In the genomic region with DNA sequence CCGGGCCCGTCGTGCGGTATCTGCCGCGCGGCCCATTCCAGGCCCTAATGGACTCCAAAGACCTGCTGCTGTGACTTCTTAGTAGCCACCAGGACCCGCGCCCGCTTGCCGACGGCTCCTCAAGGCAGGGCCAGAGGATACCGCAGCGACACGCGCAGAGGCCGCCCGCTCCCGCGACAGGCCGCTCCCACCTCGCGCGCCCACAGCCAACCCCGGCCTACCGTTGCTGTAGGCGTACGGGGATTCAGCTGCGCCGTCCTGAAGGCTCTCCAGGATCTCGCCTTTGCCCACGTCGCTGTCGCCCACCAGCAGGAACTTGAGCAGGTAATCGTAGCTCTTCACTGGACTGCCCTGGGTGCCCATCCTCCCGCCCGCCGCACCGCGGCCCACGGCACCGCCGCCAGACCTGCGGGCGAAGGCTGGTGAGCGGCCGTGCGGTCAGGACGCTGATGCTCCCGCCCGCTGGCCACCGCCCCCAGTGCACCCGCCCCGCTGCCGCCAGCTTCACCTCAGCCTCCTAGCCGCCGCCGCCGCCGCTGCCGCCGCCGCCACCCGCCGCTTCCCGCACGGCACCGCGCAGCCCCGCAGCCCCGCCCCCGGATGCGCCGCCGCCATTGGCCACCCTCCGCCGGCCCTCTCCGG, we compare ENCODE assay signal across 8 mouse cellular contexts. TPM values are rescaled to one million over a fixed set of nuclear protein-coding genes. Genes with fewer than 3 reads are reported as not detected.
A peak's percentile ranks its signal among the peaks of the same experiment; 100 is the strongest.
DNase-seq lines count a peak whose midpoint lies in the region; ATAC-seq and TF ChIP-seq lines count a peak whose summit lies in the region.

A gene (minus strand): TSS at position 584 of the 642 bp plus-strand sequence.

- intact Hi-C loops in heart, postnatal 25 days (cut with DNase I), result no loop called here
- intact Hi-C loops in left cerebral cortex, postnatal 36 days (cut with DNase I), result loop anchor here (2.0 kb wide), 1 partner anchor 24 kb away; no protein-coding TSS in a partner anchor

- no peak for TF ChIP-seq EP300 in MEL (IDR thresholded peaks at IDR 0.05; ENCODE audit: low read depth in 1 of 2, low read length in 2 of 2)

- H3K9me3 ChIP-seq in MEL (replicated peaks; ENCODE audit: insufficient read depth, low read length), result no peaks in the 10 kb centered on the region
- no peaks in the 10 kb centered on the region for H3K9me3 ChIP-seq in midbrain, embryonic 13.5 days

- peak within 1 kb of the TSS; percentile 81 for H3K9ac ChIP-seq in MEL (ENCODE audit: control insufficient read depth, low read depth, low read length, poor library complexity, severe bottlenecking)
- H3K9ac ChIP-seq in midbrain, embryonic 13.5 days (replicated peaks), result peak within 1 kb of the TSS; percentile 89

- no peaks in the 10 kb centered on the region for H3K36me3 ChIP-seq in kidney, adult 2 months (ENCODE audit: control insufficient read depth, insufficient read depth, low read length)
- H3K36me3 ChIP-seq in MEL (ENCODE audit: control insufficient read depth in 1 of 2, insufficient read depth in 2 of 2, low read length in 2 of 2), result peaks cover 0 to 20% of the 10 kb centered on the region in 2 experiments; a peak in 2 of 4 replicates
- 0 out of 2 replicates have a peak, but pooled peaks cover 6% of the 10 kb centered on the region for H3K36me3 ChIP-seq in midbrain, embryonic 13.5 days

- H3K27ac ChIP-seq in kidney, adult 2 months (ENCODE audit: insufficient read depth, low read depth, low read length), result peak within 1 kb of the TSS; percentile 96
- H3K27ac ChIP-seq in MEL (ENCODE audit: control insufficient read depth, low read depth, low read length), result peak within 1 kb of the TSS; percentile 93
- H3K27ac ChIP-seq in embryonic fibroblast, embryonic 13.5 days (ENCODE audit: insufficient read depth, low read length), result peak within 1 kb of the TSS; percentile 89
- H3K27ac ChIP-seq in midbrain, embryonic 13.5 days, result peak within 1 kb of the TSS; percentile 92

- peak within 1 kb of the TSS; percentile 79 for H3K4me2 ChIP-seq in midbrain, embryonic 13.5 days (replicated peaks)

- H3K4me3 ChIP-seq in kidney, adult 2 months (ENCODE audit: insufficient read depth, low read depth, low read length), result peak within 1 kb of the TSS; percentile 96
- H3K4me3 ChIP-seq in MEL (ENCODE audit: control insufficient read depth in 1 of 2, insufficient read depth in 1 of 2, low read depth in 2 of 2, low read length in 2 of 2), result peak within 1 kb of the TSS; percentile 86 to 98
- H3K4me3 ChIP-seq in embryonic fibroblast, embryonic 13.5 days (ENCODE audit: insufficient read depth, low read length), result peak within 1 kb of the TSS; percentile 72
- H3K4me3 ChIP-seq in midbrain, embryonic 13.5 days (replicated peaks), result peak within 1 kb of the TSS; percentile 91

- peaks cover 25% of the 10 kb centered on the region for H3K79me2 ChIP-seq in MEL (ENCODE audit: control insufficient read depth, insufficient read depth, low read length, poor library complexity)

- no peak for DNase-seq in kidney, adult 2 months
- no peak for DNase-seq in kidney, adult 8-10 months
- DNase-seq in MEL (ENCODE audit: low read depth, low spot score), result peak; percentile 70
- DNase-seq in heart, postnatal 25 days (ENCODE audit: low spot score), result no peak
- no peak for DNase-seq in left cerebral cortex, postnatal 36 days (ENCODE audit: low spot score in 2 of 2)
- no peak for DNase-seq in adipocyte (ENCODE audit: low spot score)

- no peak for TF ChIP-seq CTCF in kidney, adult 2 months (conservative IDR thresholded peaks at IDR 0.05; ENCODE audit: insufficient read depth, insufficient read length, low read depth, low read length)
- TF ChIP-seq CTCF in MEL (IDR thresholded peaks at IDR 0.05 in 2 of 3, conservative IDR thresholded peaks at IDR 0.05 in 1 of 3; ENCODE audit: control insufficient read depth in 1 of 3, insufficient read depth in 1 of 3, low read depth in 2 of 3, low read length in 3 of 3, poor library complexity in 1 of 3, severe bottlenecking in 1 of 3), result no peak
- TF ChIP-seq CTCF in embryonic fibroblast, embryonic 13.5 days (IDR thresholded peaks at IDR 0.05; ENCODE audit: borderline replicate concordance, insufficient read depth, low read length), result no peak

- no peak for TF ChIP-seq RAD21 in MEL (IDR thresholded peaks at IDR 0.05; ENCODE audit: low read depth, low read length)

- peaks cover 11% of the 10 kb centered on the region; the same call in 1 of the 2 replicates for H3K4me1 ChIP-seq in kidney, adult 2 months (ENCODE audit: control insufficient read depth, insufficient read depth, low read length)
- H3K4me1 ChIP-seq in MEL (ENCODE audit: control insufficient read depth in 1 of 2, insufficient read depth in 2 of 2, low read length in 2 of 2), result peaks cover 2 to 29% of the 10 kb centered on the region in 2 experiments; a peak in 3 of 4 replicates
- H3K4me1 ChIP-seq in embryonic fibroblast, embryonic 13.5 days (ENCODE audit: control insufficient read depth, insufficient read depth, low read length), result peaks cover 13% of the 10 kb centered on the region
- peaks cover 34% of the 10 kb centered on the region for H3K4me1 ChIP-seq in midbrain, embryonic 13.5 days (replicated peaks)

- TF ChIP-seq POLR2A in kidney, adult 2 months (IDR thresholded peaks at IDR 0.05; ENCODE audit: low read depth, low read length), result no peak
- peak in 1 of 2 experiments; percentile 27; a peak in 1 of 4 replicates for TF ChIP-seq POLR2A in MEL (IDR thresholded peaks at IDR 0.05; ENCODE audit: control insufficient read depth in 1 of 2, insufficient read depth in 1 of 2, low read depth in 1 of 2, low read length in 2 of 2, poor library complexity in 1 of 2)
- no peak; the same call in 1 of the 2 replicates for TF ChIP-seq POLR2A in embryonic fibroblast, embryonic 13.5 days (IDR thresholded peaks at IDR 0.05; ENCODE audit: low read depth, low read length)

- H3K27me3 ChIP-seq in kidney, adult 2 months (replicated peaks; ENCODE audit: control insufficient read depth, insufficient read depth, low read length), result no peaks in the 10 kb centered on the region
- H3K27me3 ChIP-seq in MEL (ENCODE audit: control insufficient read depth in 1 of 2, insufficient read depth in 2 of 2, low read length in 2 of 2), result no peaks in the 10 kb centered on the region
- no peaks in the 10 kb centered on the region for H3K27me3 ChIP-seq in midbrain, embryonic 13.5 days

- peak; percentile 7 for ATAC-seq in midbrain, embryonic 13.5 days

- 1% methylated on average over 77 of the region's 78 CpGs for WGBS in kidney, adult 2 months
- under 1% methylated on average over 75 of the region's 78 CpGs for WGBS in midbrain, embryonic 13.5 days

TF ChIP-seq in MEL, 35 proteins besides CTCF, POLR2A, EP300 and RAD21:
- TF ChIP-seq ZC3H11A (IDR thresholded peaks at IDR 0.05; ENCODE audit: low read depth, low read length) (no peak), MYB (IDR thresholded peaks at IDR 0.05; ENCODE audit: low read depth, low read length) (no peak), USF2 (IDR thresholded peaks at IDR 0.05; ENCODE audit: borderline replicate concordance in 1 of 2, insufficient read depth in 1 of 2, low read depth in 1 of 2, low read length in 2 of 2) (no peak), MXI1 (IDR thresholded peaks at IDR 0.05; ENCODE audit: low read depth, low read length) (no peak), JUND (IDR thresholded peaks at IDR 0.05; ENCODE audit: low read depth, low read length) (no peak), ELF1 (IDR thresholded peaks at IDR 0.05; ENCODE audit: low read depth, low read length) (no peak), CHD1 (IDR thresholded peaks at IDR 0.05; ENCODE audit: low read depth, low read length) (no peak), ZKSCAN1 (IDR thresholded peaks at IDR 0.05; ENCODE audit: low read depth, low read length) (no peak), POLR2AphosphoS2 (IDR thresholded peaks at IDR 0.05; ENCODE audit: low read length) (no peak), TBP (IDR thresholded peaks at IDR 0.05; ENCODE audit: low read depth, low read length) (no peak), RCOR1 (IDR thresholded peaks at IDR 0.05; ENCODE audit: low read depth, low read length) (no peak)

RNA-seq across cellular contexts. Expression of the gene that starts here (rescaled TPM):
- polyA plus RNA-seq in kidney, adult 2 months (2012; rRNA removed), result 31.3 and 34.8 TPM in 2 replicates
- 3.7 and 4.8 TPM in 2 replicates for total RNA-seq in MEL (2012; rRNA removed)
- polyA plus RNA-seq in MEL (2012; ENCODE audit: insufficient read depth in 1 of 2, insufficient read length in 2 of 2, low read depth in 1 of 2, low replicate concordance in 2 of 2, missing spikeins in 1 of 2), result 10 to 100 TPM in 1 of 2 experiments, not detected in 1; 23.2 TPM
- polyA plus RNA-seq in embryonic fibroblast, embryonic 13.5 days (2011; ENCODE audit: insufficient read length, low read depth, missing spikeins), result 21.5 and 23.9 TPM in 2 replicates
- 10 to 100 TPM; 17.0 to 17.4 TPM for total RNA-seq in heart, postnatal 25 days (2021)
- total RNA-seq in left cerebral cortex, postnatal 36 days (2021), result 10 to 100 TPM; 46.1 to 58.0 TPM
- 44.3 and 47.1 TPM in 2 replicates for polyA plus RNA-seq in midbrain, embryonic 13.5 days (2015; fragmentation: Nextera tagmentation; extraction: Ambion mirVana)
